Mouse (Mus musculus) kidney, embryonic 15.5 days (tissue): ENCODE measurements at regions not wholly inside any gene's neighbourhood (a gene's known extent, or its start where the extent isn't known, plus 50 kb on each side); places are given as distances from the start of the nearest gene placed in this dataset.
A peak's percentile ranks its signal among the peaks of the same experiment; 100 is the strongest.

Source experiments
- ATAC-seq: fragments of 200-750 bp; cut with Nextera tagmentation; replicated peaks from 2 replicates; pipeline ENCODE4 v1.8.0; 2017; ENCODE audit warnings: moderate TSS enrichment; ENCODE audit not compliant: low FRiP score
- H3K27ac ChIP-seq: fragments of 300-500 bp; sonication (generic); 2 replicates; pipeline ENCODE4 v1.5.1; 2015; ENCODE audit warnings: mild to moderate bottlenecking, inconsistent platforms
- H3K27me3 ChIP-seq: fragments of 300-500 bp; sonication (generic); 2 replicates; pipeline ENCODE4 v1.6.1; 2015; ENCODE audit warnings: inconsistent platforms
- H3K36me3 ChIP-seq: fragments of 300-500 bp; sonication (generic); 2 replicates; pipeline ENCODE4 v1.6.1; 2015; ENCODE audit warnings: inconsistent platforms
- H3K4me1 ChIP-seq: fragments of 300-500 bp; sonication (generic); 2 replicates; pipeline ENCODE4 v1.6.1; 2015; ENCODE audit warnings: inconsistent platforms
- H3K4me2 ChIP-seq: fragments of 300-500 bp; sonication (generic); 2 replicates; pipeline ENCODE4 v1.6.1; 2015; ENCODE audit warnings: moderate library complexity, mild to moderate bottlenecking, inconsistent platforms
- H3K4me3 ChIP-seq: fragments of 300-500 bp; sonication (generic); replicated peaks from 2 replicates; pipeline ENCODE4 v1.5.1; 2015; ENCODE audit warnings: mild to moderate bottlenecking, inconsistent platforms
- H3K9ac ChIP-seq: fragments of 300-500 bp; sonication (generic); 2 replicates; pipeline ENCODE4 v1.6.1; 2015; ENCODE audit warnings: mild to moderate bottlenecking, inconsistent platforms
- H3K9me3 ChIP-seq: fragments of 300-500 bp; sonication (generic); replicated peaks from 2 replicates; pipeline ENCODE4 v1.6.1; 2016; ENCODE audit warnings: inconsistent platforms
- WGBS: fragments of 180-500 bp; shearing (Covaris S2); methylation state at CpG from one replicate; pipeline ENCODE4 v1.1.7; 2015; ENCODE audit warnings: mixed read lengths; 5-methylcytosine and 5-hydroxymethylcytosine counted together

DNA sequence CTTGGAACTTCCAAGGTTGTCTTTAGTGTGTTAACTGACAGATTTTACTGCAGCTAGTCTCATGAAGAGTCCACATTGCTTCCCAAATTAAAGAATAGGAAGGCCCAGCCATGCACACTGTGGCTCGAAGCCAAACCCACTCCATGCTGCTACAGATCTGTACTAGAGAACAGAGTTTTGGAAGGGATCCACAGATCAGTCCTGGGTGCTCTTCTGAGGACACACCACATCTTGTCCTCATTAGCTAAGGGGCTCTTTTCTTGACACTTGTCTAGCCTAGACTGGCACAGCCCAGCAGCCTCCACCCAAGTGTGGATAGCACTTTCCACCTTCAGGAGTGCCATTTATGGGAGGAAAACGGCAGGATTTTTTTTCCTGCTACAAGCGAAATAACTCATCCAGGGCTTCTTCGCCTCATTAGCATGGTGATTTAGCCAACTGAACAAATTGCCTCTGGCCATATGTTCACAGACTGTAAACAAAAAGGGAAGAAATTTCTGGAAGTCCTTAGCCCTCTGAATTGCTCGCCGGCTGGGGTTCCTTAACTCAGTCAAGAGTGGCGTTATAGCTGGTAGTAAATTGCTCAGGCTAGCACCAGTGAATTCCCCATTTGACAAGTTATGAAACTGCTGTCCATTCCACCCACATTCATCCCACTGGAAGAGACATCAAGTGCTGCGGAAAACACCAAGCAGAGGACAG is 690.4 kb downstream of the Defb40 start:
- Histone ChIP-seq H3K27me3 (no peaks in the 10 kb centered on the region), H3K27ac (no peak overlapping the region), H3K9me3 (no peaks in the 10 kb centered on the region), H3K4me3 (no peak overlapping the region), H3K4me1 (0 out of 2 replicates have a peak, but pooled peaks cover 6% of the 10 kb centered on the region), H3K9ac (no peak overlapping the region), H3K36me3 (no peaks in the 10 kb centered on the region), H3K4me2 (no peak overlapping the region)
- peak; percentile 46; the same call in 1 of the 2 replicates for ATAC-seq
- 31% methylated on average over 8 of the region's 8 CpGs for WGBS

DNA sequence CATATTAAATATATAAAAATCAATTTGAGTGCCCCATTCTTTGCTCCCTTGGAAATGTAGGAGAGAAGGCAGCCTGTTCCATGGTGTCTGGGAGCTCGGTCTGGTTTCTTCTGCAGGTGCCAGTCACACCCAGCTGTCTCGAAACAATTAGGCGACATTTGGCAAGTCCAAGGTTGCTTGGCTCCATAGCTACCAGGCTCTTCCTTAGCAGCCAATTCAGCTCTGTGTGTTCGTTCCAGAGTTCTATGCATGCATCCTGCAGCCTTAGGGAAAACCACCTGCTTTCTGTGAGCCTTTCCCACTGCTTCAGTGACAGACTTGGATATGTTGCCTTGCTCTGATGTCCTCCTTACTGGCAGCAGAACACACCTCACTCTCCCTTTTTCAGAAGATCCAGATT is 698.1 kb downstream of the Defb40 start:
- Histone ChIP-seq H3K9me3 (no peaks in the 10 kb centered on the region), H3K4me3 (no peak overlapping the region), H3K9ac (no peak overlapping the region), H3K27ac (no peak overlapping the region), H3K36me3 (no peaks in the 10 kb centered on the region), H3K4me2 (no peak overlapping the region), H3K27me3 (no peaks in the 10 kb centered on the region), H3K4me1 (no peaks in the 10 kb centered on the region)
- 70% methylated on average over 4 of the region's 4 CpGs for WGBS
- ATAC-seq, result no peak

DNA sequence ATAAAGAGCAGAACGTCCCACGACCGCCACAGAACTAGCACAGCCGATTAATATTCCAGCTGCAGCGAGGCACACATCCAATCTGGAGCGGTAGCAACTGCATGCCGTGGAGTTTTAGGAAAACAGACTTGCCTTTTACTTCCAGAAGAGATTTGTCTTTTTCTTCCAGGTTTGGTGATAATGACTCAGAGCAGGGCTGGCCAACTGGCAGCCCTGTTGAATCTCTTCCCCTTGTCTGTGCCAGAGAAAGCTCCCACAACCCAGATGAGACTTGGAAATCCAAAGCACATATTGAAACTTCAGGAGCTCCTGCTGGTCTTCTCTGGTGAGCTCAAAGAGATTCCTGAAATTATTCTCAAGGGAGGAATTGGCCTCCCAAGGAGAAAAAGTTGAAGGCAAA is 709.8 kb downstream of the Defb40 start:
- Histone ChIP-seq H3K4me1 (no peaks in the 10 kb centered on the region), H3K27ac (no peak overlapping the region), H3K9ac (no peak overlapping the region), H3K9me3 (no peaks in the 10 kb centered on the region), H3K4me3 (no peak overlapping the region), H3K4me2 (no peak overlapping the region), H3K27me3 (no peaks in the 10 kb centered on the region), H3K36me3 (no peaks in the 10 kb centered on the region)
- 85% methylated on average over 7 of the region's 7 CpGs for WGBS
- no peak for ATAC-seq

DNA sequence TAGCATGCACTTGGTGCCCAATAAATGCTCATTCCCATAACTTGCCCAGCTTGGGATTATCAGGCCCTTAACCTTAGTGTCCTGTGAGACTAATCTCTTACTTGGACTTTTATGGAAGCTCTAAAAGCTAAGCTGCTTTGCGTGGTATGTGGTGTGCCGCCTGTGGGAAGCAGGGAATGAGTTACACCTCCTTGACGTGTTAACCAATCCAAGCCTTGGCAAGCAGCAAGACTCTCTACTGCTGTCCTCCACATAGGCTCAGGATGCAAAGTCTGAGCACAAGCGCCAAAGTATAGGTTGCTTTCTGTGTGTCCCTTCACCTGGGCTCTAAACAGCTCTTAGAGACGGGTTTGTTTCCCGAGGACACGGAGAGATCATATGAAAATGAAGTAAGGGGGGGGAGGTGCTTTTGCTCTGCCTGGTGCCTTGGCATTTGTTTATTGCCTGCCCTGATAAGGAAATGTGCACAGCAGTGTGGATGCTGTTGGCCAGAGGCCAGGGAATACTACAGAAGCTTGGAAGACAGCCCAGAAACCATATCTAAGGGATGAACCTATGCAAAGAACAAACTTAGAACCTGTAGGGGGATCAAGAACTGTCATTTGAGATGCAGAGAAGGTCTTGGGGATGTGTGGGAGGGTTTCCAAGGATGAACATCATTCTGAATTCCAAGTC is 719.6 kb downstream of the Defb40 start:
- Histone ChIP-seq H3K4me3 (no peak overlapping the region), H3K9me3 (no peaks in the 10 kb centered on the region), H3K4me2 (no peak overlapping the region), H3K27ac (no peak overlapping the region), H3K9ac (no peak overlapping the region), H3K4me1 (no peaks in the 10 kb centered on the region), H3K27me3 (no peaks in the 10 kb centered on the region), H3K36me3 (no peaks in the 10 kb centered on the region)
- 73% methylated on average over 7 of the region's 7 CpGs for WGBS
- no peak for ATAC-seq

DNA sequence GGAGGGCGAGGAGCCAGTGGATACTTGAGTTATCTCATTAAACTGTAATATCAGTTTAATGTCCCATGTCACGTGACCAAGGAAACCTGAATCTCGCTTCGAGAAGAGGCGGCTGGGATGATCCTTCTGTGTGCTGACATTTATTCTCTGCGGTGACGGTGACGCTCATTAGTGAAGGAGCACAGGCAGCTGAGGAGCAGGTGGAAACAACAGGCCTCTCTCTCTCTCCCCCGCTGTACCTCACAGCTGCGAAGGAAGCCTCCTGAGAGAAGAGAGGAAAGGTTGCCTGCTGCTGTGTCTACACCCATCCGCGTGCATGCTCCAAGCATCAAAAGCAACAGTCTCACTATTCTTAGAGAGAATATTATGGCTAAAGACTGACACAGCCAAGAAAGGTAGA is 731.8 kb downstream of the Defb40 start:
- H3K27ac ChIP-seq, result no peak overlapping the region
- no peaks in the 10 kb centered on the region for H3K36me3 ChIP-seq
- no peak overlapping the region for H3K9ac ChIP-seq
- 70% methylated on average over 12 of the region's 12 CpGs for WGBS
- no peaks in the 10 kb centered on the region for H3K27me3 ChIP-seq
- no peaks in the 10 kb centered on the region for H3K9me3 ChIP-seq
- no peak for ATAC-seq
- H3K4me3 ChIP-seq, result no peak overlapping the region
- H3K4me2 ChIP-seq, result no peak overlapping the region
- no peaks in the 10 kb centered on the region for H3K4me1 ChIP-seq

DNA sequence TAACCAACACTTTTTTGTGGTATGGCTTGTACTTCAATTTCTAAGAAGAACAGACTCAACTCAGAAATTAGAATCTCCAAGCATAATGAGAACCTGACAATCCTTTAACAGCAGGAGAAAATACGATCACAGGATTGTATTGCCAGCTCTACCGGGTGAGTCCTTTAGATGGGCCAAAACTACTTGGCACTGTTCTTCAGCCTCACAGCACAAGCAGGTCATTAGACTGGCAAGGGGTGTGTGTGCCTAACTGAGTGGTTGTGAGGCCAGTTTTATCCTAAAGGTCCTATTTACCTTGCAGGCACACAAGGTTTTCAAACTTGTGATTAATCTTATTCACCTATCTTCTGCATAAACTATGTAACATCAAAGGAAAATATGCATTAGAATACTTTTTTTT is 760.5 kb downstream of the Defb40 start:
- no peaks in the 10 kb centered on the region for H3K36me3 ChIP-seq
- H3K4me2 ChIP-seq, result no peak overlapping the region
- H3K27me3 ChIP-seq, result no peaks in the 10 kb centered on the region
- H3K9me3 ChIP-seq, result no peaks in the 10 kb centered on the region
- no peak overlapping the region for H3K27ac ChIP-seq
- no peak overlapping the region for H3K4me3 ChIP-seq
- 62% methylated on average over 2 of the region's 2 CpGs for WGBS
- no peak for ATAC-seq
- H3K4me1 ChIP-seq, result no peaks in the 10 kb centered on the region
- no peak overlapping the region for H3K9ac ChIP-seq

DNA sequence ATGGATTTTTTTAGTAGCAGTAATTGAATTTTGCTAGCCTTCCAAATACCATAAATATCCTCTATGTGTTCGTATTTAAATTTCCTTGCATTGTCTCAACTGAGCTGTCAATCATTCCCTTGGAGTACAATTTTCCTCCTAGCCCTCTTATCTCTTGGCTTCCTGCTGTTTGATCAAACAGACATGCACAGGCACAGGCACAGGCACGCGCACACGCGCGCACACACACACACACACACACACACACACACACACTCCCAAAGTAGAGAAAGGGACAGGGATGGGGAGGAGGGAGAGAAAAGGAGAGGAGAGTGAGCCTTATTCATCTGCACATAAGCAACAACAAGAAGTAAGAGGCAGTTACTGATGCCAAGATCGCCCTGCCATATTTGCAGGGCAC is 760.9 kb downstream of the Defb40 start:
- no peak overlapping the region for H3K27ac ChIP-seq
- H3K4me2 ChIP-seq, result no peak overlapping the region
- H3K4me3 ChIP-seq, result no peak overlapping the region
- H3K36me3 ChIP-seq, result no peaks in the 10 kb centered on the region
- no peak for ATAC-seq
- no peaks in the 10 kb centered on the region for H3K9me3 ChIP-seq
- no peaks in the 10 kb centered on the region for H3K27me3 ChIP-seq
- no peak overlapping the region for H3K9ac ChIP-seq
- H3K4me1 ChIP-seq, result no peaks in the 10 kb centered on the region
- WGBS, result 91% methylated on average over 7 of the region's 7 CpGs

DNA sequence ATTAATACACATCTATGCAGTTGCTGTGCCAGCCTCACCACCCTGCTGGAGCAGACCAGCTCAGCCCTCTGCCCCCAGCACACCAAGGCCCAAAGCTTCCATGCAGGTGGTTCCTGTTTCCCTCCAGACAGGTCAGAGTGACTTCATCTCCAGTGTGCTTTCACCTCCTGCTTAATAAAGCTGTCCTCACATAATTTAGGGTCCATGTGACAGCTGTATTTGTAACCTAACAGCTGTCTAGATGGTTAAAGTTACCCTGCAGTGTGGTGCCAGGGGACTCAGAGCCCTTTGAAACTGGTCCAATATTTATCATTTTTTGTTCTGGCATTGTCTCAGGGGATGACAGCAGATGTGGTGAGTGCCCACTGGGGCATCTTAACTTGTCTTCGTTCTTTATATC is 761.5 kb downstream of the Defb40 start:
- Histone ChIP-seq H3K9me3 (no peaks in the 10 kb centered on the region), H3K4me1 (no peaks in the 10 kb centered on the region), H3K27me3 (no peaks in the 10 kb centered on the region), H3K4me3 (no peak overlapping the region), H3K4me2 (no peak overlapping the region), H3K27ac (no peak overlapping the region), H3K36me3 (no peaks in the 10 kb centered on the region), H3K9ac (no peak overlapping the region)
- WGBS, result 36% methylated on average over 1 of the region's 1 CpGs
- peak; percentile 74 for ATAC-seq

DNA sequence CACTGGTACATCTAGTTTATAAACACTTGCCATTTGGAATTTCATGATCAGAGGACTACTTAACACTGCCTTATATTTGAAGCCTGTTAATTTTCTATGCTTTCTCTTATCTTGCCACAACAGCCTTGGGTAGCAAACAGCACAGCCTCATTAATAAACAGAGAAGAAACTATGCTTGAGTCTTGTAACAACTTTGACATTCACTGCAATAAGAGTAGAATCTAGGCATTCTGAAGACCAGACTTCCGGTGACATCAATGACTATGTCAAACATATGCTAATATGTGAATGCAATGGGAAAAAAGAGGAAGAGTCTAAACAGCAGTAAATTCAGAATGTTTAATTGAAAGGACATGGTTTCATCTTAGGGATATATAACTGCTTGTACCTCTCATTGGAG is 768.0 kb downstream of the Defb40 start:
- Histone ChIP-seq H3K27me3 (no peaks in the 10 kb centered on the region), H3K4me1 (no peaks in the 10 kb centered on the region), H3K36me3 (no peaks in the 10 kb centered on the region), H3K27ac (no peak overlapping the region), H3K4me2 (no peak overlapping the region), H3K9me3 (no peaks in the 10 kb centered on the region), H3K9ac (no peak overlapping the region), H3K4me3 (no peak overlapping the region)
- no peak for ATAC-seq
- 95% methylated on average over 1 of the region's 1 CpGs for WGBS

DNA sequence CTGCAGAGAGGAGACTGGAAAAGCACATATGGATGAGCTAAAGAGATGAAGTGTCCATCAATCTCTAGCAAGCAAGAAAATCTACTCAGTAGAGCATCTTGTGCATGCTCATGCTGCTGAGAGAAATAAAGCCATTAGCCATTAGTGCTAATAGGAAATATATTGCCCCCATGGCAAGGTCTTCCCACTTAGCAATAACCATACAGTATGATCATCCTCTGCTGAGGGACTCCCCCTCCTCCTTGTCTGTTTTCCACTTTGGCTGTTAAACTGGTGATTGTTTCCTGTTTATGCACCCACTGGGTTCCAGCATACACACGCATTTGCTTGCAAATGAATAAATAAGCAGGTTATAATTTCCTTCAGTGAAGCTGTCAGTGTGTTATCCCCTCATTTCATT is 769.4 kb downstream of the Defb40 start:
- no peak overlapping the region for H3K4me2 ChIP-seq
- H3K9me3 ChIP-seq, result no peaks in the 10 kb centered on the region
- no peak overlapping the region for H3K9ac ChIP-seq
- no peaks in the 10 kb centered on the region for H3K4me1 ChIP-seq
- H3K27ac ChIP-seq, result no peak overlapping the region
- H3K36me3 ChIP-seq, result no peaks in the 10 kb centered on the region
- no peaks in the 10 kb centered on the region for H3K27me3 ChIP-seq
- no peak for ATAC-seq
- WGBS, result 79% methylated on average over 1 of the region's 1 CpGs
- no peak overlapping the region for H3K4me3 ChIP-seq

DNA sequence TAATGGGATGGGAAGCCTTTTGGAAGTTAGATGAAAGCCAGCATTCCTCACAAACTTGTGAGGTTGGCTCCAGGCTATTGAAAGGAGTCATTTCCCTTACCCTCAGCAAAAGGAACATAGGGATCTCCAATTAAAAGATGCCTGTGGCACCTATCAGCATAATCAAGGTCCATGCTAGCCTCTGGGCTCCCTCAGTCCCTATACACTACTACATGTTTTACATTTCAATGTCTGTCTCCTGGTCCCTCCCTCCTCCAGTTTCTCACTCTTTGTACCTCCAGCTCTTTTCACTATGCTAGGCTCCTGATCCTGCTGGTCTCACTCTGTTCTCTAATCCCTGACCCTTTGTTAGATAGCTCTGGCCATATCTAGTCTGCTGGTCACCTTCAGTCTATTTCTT is 790.6 kb downstream of the Defb40 start:
- H3K4me1 ChIP-seq, result no peaks in the 10 kb centered on the region
- H3K4me2 ChIP-seq, result no peak overlapping the region
- H3K9me3 ChIP-seq, result no peaks in the 10 kb centered on the region
- H3K36me3 ChIP-seq, result no peaks in the 10 kb centered on the region
- H3K4me3 ChIP-seq, result no peak overlapping the region
- no peak for ATAC-seq
- no peaks in the 10 kb centered on the region for H3K27me3 ChIP-seq
- H3K9ac ChIP-seq, result no peak overlapping the region
- no peak overlapping the region for H3K27ac ChIP-seq

DNA sequence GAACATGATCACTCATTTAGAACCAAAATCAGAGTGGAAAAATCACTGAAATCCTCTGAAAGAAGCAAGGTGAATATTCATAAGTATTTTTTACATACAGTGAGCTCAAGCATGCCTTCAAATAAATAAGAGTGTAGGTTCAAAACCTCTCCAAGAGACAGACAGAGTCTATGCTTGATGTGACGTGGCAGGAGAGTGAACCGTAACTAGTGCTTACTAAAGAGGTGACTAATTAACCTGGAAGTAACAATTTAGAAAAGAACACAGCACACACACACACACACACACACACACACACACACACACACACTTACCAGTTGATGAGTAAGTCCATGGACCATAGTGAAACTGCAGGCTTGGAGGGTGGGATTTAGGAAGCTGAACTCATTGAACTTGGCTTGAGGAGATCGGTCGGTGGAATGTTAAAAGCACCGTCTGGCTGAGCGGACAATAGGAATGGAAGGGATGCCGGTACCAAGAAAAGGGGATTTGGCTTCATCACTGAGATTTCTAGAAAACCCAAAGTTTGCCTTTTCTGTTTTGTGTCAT is 802.4 kb downstream of the Defb40 start:
- H3K27ac ChIP-seq, result no peak overlapping the region
- H3K27me3 ChIP-seq, result no peaks in the 10 kb centered on the region
- no peaks in the 10 kb centered on the region for H3K4me1 ChIP-seq
- no peak overlapping the region for H3K9ac ChIP-seq
- no peaks in the 10 kb centered on the region for H3K36me3 ChIP-seq
- H3K9me3 ChIP-seq, result no peaks in the 10 kb centered on the region
- no peak overlapping the region for H3K4me3 ChIP-seq
- no peak overlapping the region for H3K4me2 ChIP-seq
- 72% methylated on average over 7 of the region's 7 CpGs for WGBS
- ATAC-seq, result peak; percentile 49; the same call in 1 of the 2 replicates
